Comparison of ENCODE assay signal across 21 mouse cellular contexts in the genomic region with DNA sequence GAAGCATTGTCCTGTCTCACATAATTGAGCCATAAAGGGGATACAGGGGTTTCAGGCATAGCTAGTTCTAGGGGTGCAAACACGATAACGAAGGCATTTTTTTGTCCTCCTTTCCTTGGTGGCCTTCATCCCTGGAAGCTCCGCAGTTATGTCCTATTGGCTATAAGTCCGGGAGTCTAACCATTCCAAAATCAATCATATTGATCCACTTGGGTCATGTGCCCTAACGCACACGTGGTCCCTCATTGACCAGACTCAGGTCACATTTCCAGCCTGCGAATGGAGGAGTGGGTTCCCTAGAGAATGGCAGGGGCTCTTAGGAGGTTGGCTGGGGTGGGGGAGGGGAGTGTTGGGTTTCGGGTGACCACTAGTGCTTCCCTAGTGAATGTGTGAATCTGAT.
"Had no signal": no experiment of that assay in that cellular context is flagged by ENCODE, and none has a peak within 500 bp of the region (broad histone marks: within the 10 kb centered on the region; RNA-seq: fewer than 3 reads in every experiment).

No protein-coding gene starts in this region.

- ATAC-seq: intestine, embryonic 16.5 days had no signal

- H3K4me1 ChIP-seq: limb, embryonic 13.5 days; liver, embryonic 13.5 days had no signal

- H3K27ac ChIP-seq: heart, adult 2 months; heart, embryonic 10.5 days; kidney, embryonic 15.5 days; kidney, postnatal 0 days; limb, embryonic 13.5 days; limb, embryonic 15.5 days; liver, embryonic 13.5 days had no signal

- DNase-seq: gastrocnemius, postnatal 14 days; gastrocnemius, postnatal 36 days; heart, adult 2 months; heart, postnatal 10 days; heart, postnatal 4 days; kidney, adult 11 months; kidney, adult 2 months; kidney, adult 9 months; kidney, postnatal 14 days; kidney, postnatal 36 days; liver, embryonic 13.5 days had no signal

- H3K4me2 ChIP-seq: forebrain, embryonic 15.5 days; heart, embryonic 12.5 days; hindbrain, embryonic 15.5 days; kidney, embryonic 15.5 days; limb, embryonic 13.5 days; limb, embryonic 15.5 days; liver, embryonic 13.5 days had no signal

- H3K36me3 ChIP-seq: forebrain, embryonic 15.5 days; heart, embryonic 10.5 days; heart, embryonic 12.5 days; hindbrain, embryonic 15.5 days; kidney, embryonic 15.5 days; limb, embryonic 13.5 days; limb, embryonic 15.5 days; liver, embryonic 13.5 days had no signal

- H3K27me3 ChIP-seq: forebrain, embryonic 15.5 days; heart, embryonic 12.5 days; hindbrain, embryonic 15.5 days; limb, embryonic 15.5 days; liver, embryonic 13.5 days had no signal

- H3K9ac ChIP-seq: forebrain, embryonic 15.5 days; forebrain, postnatal 0 days; heart, embryonic 12.5 days; hindbrain, embryonic 15.5 days; kidney, embryonic 15.5 days; limb, embryonic 13.5 days; limb, embryonic 15.5 days; liver, embryonic 13.5 days had no signal

- H3K9me3 ChIP-seq: forebrain, embryonic 15.5 days; heart, embryonic 10.5 days; heart, embryonic 12.5 days; hindbrain, embryonic 15.5 days; kidney, embryonic 15.5 days; limb, embryonic 13.5 days; limb, embryonic 15.5 days; liver, embryonic 13.5 days had no signal

- H3K4me3 ChIP-seq: forebrain, embryonic 15.5 days; heart, adult 2 months; heart, embryonic 10.5 days; heart, embryonic 12.5 days; hindbrain, embryonic 15.5 days; kidney, embryonic 15.5 days; limb, embryonic 13.5 days; limb, embryonic 15.5 days; liver, embryonic 13.5 days had no signal
